Mouse (Mus musculus) myocyte (in vitro differentiated cells): Measurements from ENCODE around the gene Dnajc8.

Experiments
- CEBPB ChIP-seq: IDR thresholded peaks from 2 replicates; pipeline ENCODE4 v1.6.1; 2011; ENCODE audit warnings: mild to moderate bottlenecking, moderate library complexity; ENCODE audit not compliant: poor library complexity, insufficient read depth, severe bottlenecking
- E2F4 ChIP-seq: IDR thresholded peaks from one replicate; pipeline ENCODE4 v1.6.1; 2011; ENCODE audit warnings: mild to moderate bottlenecking, control low read depth, moderate library complexity; ENCODE audit not compliant: insufficient read depth
- MAX ChIP-seq: IDR thresholded peaks from one replicate; pipeline ENCODE4 v1.6.1; 2011; ENCODE audit warnings: low read depth, mild to moderate bottlenecking, control low read depth
- POLR2A ChIP-seq: IDR thresholded peaks from one replicate; pipeline ENCODE4 v1.6.1; 2011; ENCODE audit warnings: low read depth, mild to moderate bottlenecking, control low read depth, moderate library complexity; ENCODE audit not compliant: insufficient read length
- REST ChIP-seq: IDR thresholded peaks from one replicate; pipeline ENCODE4 v1.6.1; 2011; ENCODE audit warnings: mild to moderate bottlenecking, control low read depth, moderate library complexity; ENCODE audit not compliant: insufficient read depth, insufficient read length
- USF1 ChIP-seq: IDR thresholded peaks from one replicate; pipeline ENCODE4 v1.6.1; 2011; ENCODE audit warnings: low read depth, mild to moderate bottlenecking, control low read depth, moderate library complexity

DNA sequence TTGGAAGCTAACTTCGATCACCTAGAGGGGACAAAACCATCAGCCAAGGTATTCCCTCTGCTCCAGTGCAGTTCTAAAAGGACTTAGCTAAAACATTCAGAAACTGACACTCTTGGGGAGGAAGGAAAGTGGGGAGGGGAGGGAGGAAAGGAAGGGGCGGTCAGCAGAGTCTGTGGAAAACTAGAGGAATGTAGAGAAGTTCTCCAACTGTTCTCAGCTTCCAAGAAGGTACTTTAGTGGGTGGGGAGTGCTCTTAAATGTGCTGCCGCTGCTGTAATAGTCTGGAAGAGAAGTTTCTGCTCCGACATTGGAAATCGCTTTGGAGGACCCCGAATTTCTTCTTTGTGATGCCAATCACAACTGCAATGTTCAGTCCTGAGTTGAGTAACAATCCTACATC is 46.4 kb upstream of the Dnajc8 start:
- no peak for TF ChIP-seq CEBPB
- no peak for TF ChIP-seq POLR2A
- TF ChIP-seq E2F4 = no peak
- no peak for TF ChIP-seq MAX
- TF ChIP-seq REST = no peak
- no peak for TF ChIP-seq USF1
